Mouse (Mus musculus) midbrain, embryonic 13.5 days (tissue): ENCODE data around the gene Pcp4l1. TPM values are rescaled to one million over a fixed set of nuclear protein-coding genes. Genes with fewer than 3 reads are reported as not detected.

ENCODE experiments used
- ATAC-seq: fragments of 200-750 bp; cut with Nextera tagmentation; 2 replicates; pipeline ENCODE4 v1.8.0; 2017; ENCODE audit warnings: mild to moderate bottlenecking, moderate TSS enrichment, moderate library complexity
- H3K27ac ChIP-seq: fragments of 300-500 bp; sonication (generic); 2 replicates; pipeline ENCODE4 v1.5.1; 2015; ENCODE audit warnings: inconsistent platforms, mild to moderate bottlenecking, moderate library complexity
- H3K27me3 ChIP-seq: fragments of 300-500 bp; sonication (generic); 2 replicates; pipeline ENCODE4 v1.6.1; 2015; ENCODE audit warnings: mild to moderate bottlenecking, inconsistent platforms
- H3K36me3 ChIP-seq: fragments of 300-500 bp; sonication (generic); 2 replicates; pipeline ENCODE4 v1.6.1; 2015; ENCODE audit warnings: mild to moderate bottlenecking, inconsistent platforms
- H3K4me1 ChIP-seq: fragments of 300-500 bp; sonication (generic); replicated peaks from 2 replicates; pipeline ENCODE4 v1.6.1; 2015; ENCODE audit warnings: inconsistent platforms
- H3K4me2 ChIP-seq: fragments of 300-500 bp; sonication (generic); replicated peaks from 2 replicates; pipeline ENCODE4 v1.6.1; 2015; ENCODE audit warnings: moderate library complexity, mild to moderate bottlenecking, inconsistent platforms
- H3K4me3 ChIP-seq: fragments of 300-500 bp; sonication (generic); replicated peaks from 2 replicates; pipeline ENCODE4 v1.5.1; 2015; ENCODE audit warnings: mild to moderate bottlenecking, inconsistent platforms
- H3K9ac ChIP-seq: fragments of 300-500 bp; sonication (generic); replicated peaks from 2 replicates; pipeline ENCODE4 v1.6.1; 2015; ENCODE audit warnings: mild to moderate bottlenecking, inconsistent platforms
- H3K9me3 ChIP-seq: fragments of 300-500 bp; sonication (generic); 2 replicates; pipeline ENCODE4 v1.6.1; 2016; ENCODE audit warnings: mild to moderate bottlenecking, inconsistent platforms
- WGBS: fragments of 180-500 bp; shearing (Covaris S2); methylation state at CpG from one replicate; pipeline ENCODE4 v1.1.7; 2015; 5-methylcytosine and 5-hydroxymethylcytosine counted together
- polyA plus RNA-seq: library from polyadenylated mRNA; unstranded; fragments of >200 nt; fragmentation: Nextera tagmentation; extraction: Ambion mirVana; gene quantifications from 2 replicates; pipeline ENCODE4 v1.2.1, GENCODE M21; 2015

Gene Pcp4l1
- polyA plus RNA-seq, 1 experiment from 2014 or later, result 23.0 TPM

GRCm38 (mm10) chr1:171179487-171180171 lies 16.4 kb downstream of the Pcp4l1 start:
- Histone ChIP-seq H3K4me1 (no peaks in the 10 kb centered on the region), H3K27ac (no peak overlapping the region), H3K4me2 (no peak overlapping the region), H3K9ac (no peak overlapping the region), H3K27me3 (no peaks in the 10 kb centered on the region), H3K9me3 (no peaks in the 10 kb centered on the region), H3K36me3 (no peaks in the 10 kb centered on the region), H3K4me3 (no peak overlapping the region)
- ATAC-seq, result no peak
- 85% methylated on average over 5 of the region's 5 CpGs for WGBS

- no peak overlapping the region for H3K4me2 ChIP-seq
- no peak overlapping the region for H3K27ac ChIP-seq
- H3K9ac ChIP-seq, result no peak overlapping the region
- WGBS, result 94% methylated on average over 8 of the region's 8 CpGs
- H3K9me3 ChIP-seq, result no peaks in the 10 kb centered on the region
- no peaks in the 10 kb centered on the region for H3K27me3 ChIP-seq
- no peak for ATAC-seq
- H3K4me1 ChIP-seq, result no peaks in the 10 kb centered on the region
- H3K36me3 ChIP-seq, result no peaks in the 10 kb centered on the region
- H3K4me3 ChIP-seq, result no peak overlapping the region
Observed at GRCm38 (mm10) chr1:171172779-171173178, 23.3 kb downstream of the Pcp4l1 start.

- H3K9ac ChIP-seq, result no peak overlapping the region
Observed at GRCm38 (mm10) chr1:171171138-171171537, 24.9 kb downstream of the Pcp4l1 start.

GRCm38 (mm10) chr1:171169913-171170312 lies 26.2 kb downstream of the Pcp4l1 start:
- Histone ChIP-seq H3K27me3 (no peaks in the 10 kb centered on the region), H3K9ac (no peak overlapping the region), H3K4me1 (no peaks in the 10 kb centered on the region), H3K4me3 (no peak overlapping the region), H3K27ac (no peak overlapping the region), H3K36me3 (no peaks in the 10 kb centered on the region), H3K9me3 (no peaks in the 10 kb centered on the region), H3K4me2 (no peak overlapping the region)
- no peak for ATAC-seq
- 64% methylated on average over 3 of the region's 3 CpGs for WGBS

More at GRCm38 (mm10) chr1:171171138-171171537, 24.9 kb downstream of the Pcp4l1 start:
- ATAC-seq, result no peak
- Histone ChIP-seq H3K27me3 (no peaks in the 10 kb centered on the region), H3K4me3 (no peak overlapping the region), H3K4me2 (no peak overlapping the region), H3K27ac (no peak overlapping the region), H3K36me3 (no peaks in the 10 kb centered on the region), H3K4me1 (no peaks in the 10 kb centered on the region), H3K9me3 (no peaks in the 10 kb centered on the region)
- WGBS, result 66% methylated on average over 3 of the region's 3 CpGs

GRCm38 (mm10) chr1:171168906-171169305 lies 27.2 kb downstream of the Pcp4l1 start:
- no peaks in the 10 kb centered on the region for H3K9me3 ChIP-seq
- no peaks in the 10 kb centered on the region for H3K27me3 ChIP-seq
- no peaks in the 10 kb centered on the region for H3K36me3 ChIP-seq
- H3K27ac ChIP-seq, result no peak overlapping the region
- H3K4me1 ChIP-seq, result no peaks in the 10 kb centered on the region
- no peak overlapping the region for H3K4me3 ChIP-seq
- 92% methylated on average over 12 of the region's 12 CpGs for WGBS
- H3K4me2 ChIP-seq, result no peak overlapping the region
- no peak for ATAC-seq
- H3K9ac ChIP-seq, result no peak overlapping the region

GRCm38 (mm10) chr1:171165629-171166345 lies 30.3 kb downstream of the Pcp4l1 start:
- Histone ChIP-seq H3K9me3 (no peaks in the 10 kb centered on the region), H3K27me3 (0 out of 2 replicates have a peak, but pooled peaks cover 6% of the 10 kb centered on the region), H3K27ac (no peak overlapping the region), H3K4me1 (no peaks in the 10 kb centered on the region), H3K9ac (no peak overlapping the region), H3K36me3 (no peaks in the 10 kb centered on the region), H3K4me3 (no peak overlapping the region), H3K4me2 (no peak overlapping the region)
- WGBS, result 78% methylated on average over 5 of the region's 5 CpGs
- no peak for ATAC-seq

GRCm38 (mm10) chr1:171164258-171164657 lies 31.8 kb downstream of the Pcp4l1 start:
- 41% methylated on average over 3 of the region's 3 CpGs for WGBS
- Histone ChIP-seq H3K4me1 (peaks cover 8% of the 10 kb centered on the region; the same call in 1 of the 2 replicates), H3K9me3 (no peaks in the 10 kb centered on the region), H3K36me3 (no peaks in the 10 kb centered on the region), H3K27me3 (peaks cover 20% of the 10 kb centered on the region), H3K27ac (no peak overlapping the region), H3K4me2 (no peak overlapping the region), H3K4me3 (no peak overlapping the region), H3K9ac (no peak overlapping the region)
- ATAC-seq, result no peak

- no peak overlapping the region for H3K4me3 ChIP-seq
- ATAC-seq, result no peak
- peaks cover 8% of the 10 kb centered on the region; the same call in 1 of the 2 replicates for H3K4me1 ChIP-seq
- H3K9me3 ChIP-seq, result no peaks in the 10 kb centered on the region
- H3K9ac ChIP-seq, result no peak overlapping the region
- no peaks in the 10 kb centered on the region for H3K36me3 ChIP-seq
- peaks cover 35% of the 10 kb centered on the region for H3K27me3 ChIP-seq
- 94% methylated on average over 3 of the region's 3 CpGs for WGBS
- no peak overlapping the region for H3K4me2 ChIP-seq
- no peak overlapping the region for H3K27ac ChIP-seq
Observed at GRCm38 (mm10) chr1:171162526-171162925, 33.5 kb downstream of the Pcp4l1 start.

- Histone ChIP-seq H3K9ac (0 out of 2 replicates have a peak overlapping the region, but pooled peaks have one; percentile 5), H3K4me2 (peak overlapping the region; percentile 43), H3K4me1 (peaks cover 8% of the 10 kb centered on the region; the same call in 1 of the 2 replicates), H3K36me3 (no peaks in the 10 kb centered on the region), H3K9me3 (no peaks in the 10 kb centered on the region), H3K27me3 (peaks cover 51% of the 10 kb centered on the region), H3K27ac (no peak overlapping the region), H3K4me3 (0 out of 2 replicates have a peak overlapping the region, but pooled peaks have one; percentile 18)
- ATAC-seq, result peak; percentile 40; the same call in 1 of the 2 replicates
- 2% methylated on average over 14 of the region's 15 CpGs for WGBS
Observed at GRCm38 (mm10) chr1:171159485-171159975, 36.5 kb downstream of the Pcp4l1 start.

- H3K36me3 ChIP-seq, result no peaks in the 10 kb centered on the region
- no peak overlapping the region for H3K4me3 ChIP-seq
- H3K4me2 ChIP-seq, result no peak overlapping the region
- no peak overlapping the region for H3K9ac ChIP-seq
- no peak overlapping the region for H3K27ac ChIP-seq
- peaks cover 51% of the 10 kb centered on the region for H3K27me3 ChIP-seq
- no peak for ATAC-seq
- peaks cover 8% of the 10 kb centered on the region; the same call in 1 of the 2 replicates for H3K4me1 ChIP-seq
- no peaks in the 10 kb centered on the region for H3K9me3 ChIP-seq
Observed at GRCm38 (mm10) chr1:171157965-171158364, 38.1 kb downstream of the Pcp4l1 start.

GRCm38 (mm10) chr1:171156644-171157043 lies 39.4 kb downstream of the Pcp4l1 start:
- peaks cover 50% of the 10 kb centered on the region for H3K27me3 ChIP-seq
- H3K36me3 ChIP-seq, result no peaks in the 10 kb centered on the region
- 77% methylated on average over 3 of the region's 3 CpGs for WGBS
- ATAC-seq, result no peak
- no peak overlapping the region for H3K9ac ChIP-seq
- H3K4me1 ChIP-seq, result peaks cover 8% of the 10 kb centered on the region; the same call in 1 of the 2 replicates
- no peak overlapping the region for H3K4me2 ChIP-seq
- H3K27ac ChIP-seq, result no peak overlapping the region
- no peaks in the 10 kb centered on the region for H3K9me3 ChIP-seq
- H3K4me3 ChIP-seq, result no peak overlapping the region

GRCm38 (mm10) chr1:171151966-171152365 lies 44.1 kb downstream of the Pcp4l1 start:
- WGBS, result 81% methylated on average over 4 of the region's 4 CpGs
- no peak overlapping the region for H3K4me2 ChIP-seq
- H3K4me3 ChIP-seq, result no peak overlapping the region
- no peak overlapping the region for H3K27ac ChIP-seq
- H3K9me3 ChIP-seq, result no peaks in the 10 kb centered on the region
- H3K27me3 ChIP-seq, result peaks cover 15% of the 10 kb centered on the region
- H3K4me1 ChIP-seq, result peaks cover 27% of the 10 kb centered on the region
- H3K9ac ChIP-seq, result no peak overlapping the region
- no peaks in the 10 kb centered on the region for H3K36me3 ChIP-seq
- ATAC-seq, result no peak
